Mouse (Mus musculus) left cerebral cortex, postnatal 36 days (tissue): ENCODE results near the gene Cyp11a1. TPM values are rescaled to one million over a fixed set of nuclear protein-coding genes. Genes with fewer than 3 reads are reported as not detected.

Experiments used
- DNase-seq, 2 experiments: peaks; one replicate each; pipeline ENCODE4 v3.0.0; 2021 to 2022; ENCODE audit warnings: low spot score in 2 of 2, mixed read lengths in 1 of 2
- intact Hi-C: fragments of 180-260 bp; cut with DNase I; formaldehyde crosslinking; loops from one replicate; pipeline ENCODE4 v1.15.1; 2025
- total RNA-seq, 2 experiments: library from RNA; stranded (reverse); gene quantifications; 2 replicates each; pipeline ENCODE4 v1.2.3; 2021

The Cyp11a1 gene
- total RNA-seq, 2 experiments from 2014 or later: 3.9 to 5.6 TPM

DNA sequence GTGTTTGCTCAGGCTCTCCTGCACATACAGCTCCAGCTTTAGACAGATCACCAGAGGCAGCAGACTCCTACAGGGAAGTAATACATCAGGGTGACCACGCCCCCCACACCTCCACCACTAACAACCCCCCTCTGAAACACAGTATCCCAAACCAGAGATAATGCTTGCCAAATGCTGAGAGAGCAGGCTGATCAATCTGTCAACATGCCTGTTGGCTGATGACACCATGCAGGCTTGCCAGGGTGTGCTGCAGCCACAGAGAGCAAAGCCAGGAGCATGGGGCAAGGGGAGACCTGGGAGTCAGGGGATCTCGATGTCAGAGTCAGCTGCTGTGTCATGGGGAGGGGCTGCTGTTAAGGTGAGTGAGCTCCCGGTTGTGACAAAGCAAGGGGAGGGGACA lies 57.3 kb downstream of the Cyp11a1 start, which contains the start of gene Stra6:
Stra6 (plus strand) TSS at position 258 of the 400 bp plus-strand sequence.
- DNase-seq: no peak
- intact Hi-C loops: no loop called here

DNA sequence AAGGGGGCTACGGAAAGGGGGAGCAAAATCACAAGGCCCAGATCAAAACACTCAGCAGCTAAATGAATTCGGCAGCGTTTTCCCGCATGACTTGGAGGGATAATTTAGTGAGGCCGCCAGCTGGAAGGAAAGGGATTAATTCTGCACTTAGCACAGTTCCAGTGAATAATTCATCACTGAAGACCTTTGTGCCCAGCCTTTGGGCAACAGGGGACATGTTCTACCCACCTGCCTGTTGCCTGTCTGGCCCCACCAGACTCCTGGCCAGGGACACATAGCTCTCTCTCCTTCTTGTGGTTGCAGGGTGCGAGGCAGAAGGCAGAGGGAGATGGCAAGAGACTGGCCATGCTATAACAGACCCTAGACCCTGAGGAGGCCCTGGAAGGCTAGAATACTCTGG lies 59.3 kb downstream of the Cyp11a1 start:
- intact Hi-C loops: loop anchor here (5.0 kb wide), 1 partner anchor 47 kb away; no protein-coding TSS in a partner anchor
- DNase-seq: no peak

DNA sequence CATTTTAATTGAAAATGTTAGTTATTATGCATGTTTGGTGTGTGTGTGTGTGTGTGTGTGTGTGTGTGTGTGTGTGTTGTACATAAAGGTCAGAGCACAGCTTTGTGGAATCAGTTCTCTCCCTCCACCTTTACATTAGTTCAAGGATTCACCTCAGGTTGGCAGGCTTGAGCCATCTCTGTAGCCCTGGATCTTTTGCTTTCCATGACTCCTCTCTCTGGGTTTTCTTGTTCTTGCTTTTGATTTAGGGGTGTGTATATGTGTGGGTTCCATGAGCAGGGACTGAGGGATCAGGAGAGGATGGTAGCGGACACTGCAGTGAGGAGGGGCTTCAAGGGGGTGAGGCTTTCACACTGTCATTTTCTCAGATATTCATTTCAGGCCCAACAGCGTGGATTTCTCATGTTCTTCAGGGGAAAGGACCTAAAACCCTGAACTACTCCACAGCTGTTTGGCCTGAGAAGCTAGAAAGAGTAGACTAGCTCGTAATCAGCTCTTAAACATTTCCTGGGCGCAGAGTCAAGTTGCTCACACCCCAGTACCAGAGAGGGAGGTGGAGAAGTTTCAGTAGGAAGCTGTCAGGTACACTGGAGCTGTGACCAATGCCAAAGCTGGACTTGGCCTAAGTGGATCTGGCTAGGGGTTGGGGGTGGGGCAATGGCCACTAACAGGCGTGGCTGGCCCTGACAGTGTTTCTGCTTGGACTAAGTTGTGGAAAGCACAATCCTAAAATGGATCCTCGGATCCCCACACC lies 59.9 kb downstream of the Cyp11a1 start:
- peak in 1 of 2 experiments; percentile 58 for DNase-seq
- intact Hi-C loops: loop anchor here (2.0 to 5.0 kb wide), 2 partner anchors 46 to 137 kb away; no protein-coding TSS in a partner anchor

DNA sequence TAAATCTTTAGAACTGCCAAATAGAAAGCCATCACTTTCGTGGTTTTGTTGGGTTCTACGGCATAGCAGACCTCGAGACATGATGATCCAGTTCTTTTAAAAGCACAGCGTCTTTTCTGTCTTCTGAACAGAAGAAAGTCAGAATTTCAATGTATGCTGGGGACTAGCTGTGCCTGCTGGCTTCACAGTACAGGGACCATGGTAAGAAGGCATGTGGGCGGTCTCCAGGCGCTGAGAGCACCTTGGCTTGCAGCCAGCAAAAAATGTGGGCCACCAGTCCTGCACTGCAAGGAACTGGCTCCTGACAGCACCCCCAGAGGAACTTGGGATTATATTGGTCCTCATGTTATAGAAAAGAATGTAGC lies 60.5 kb downstream of the Cyp11a1 start:
- intact Hi-C loops: loop anchor here (2.0 to 5.0 kb wide), 2 partner anchors 46 to 136 kb away; no protein-coding TSS in a partner anchor

DNA sequence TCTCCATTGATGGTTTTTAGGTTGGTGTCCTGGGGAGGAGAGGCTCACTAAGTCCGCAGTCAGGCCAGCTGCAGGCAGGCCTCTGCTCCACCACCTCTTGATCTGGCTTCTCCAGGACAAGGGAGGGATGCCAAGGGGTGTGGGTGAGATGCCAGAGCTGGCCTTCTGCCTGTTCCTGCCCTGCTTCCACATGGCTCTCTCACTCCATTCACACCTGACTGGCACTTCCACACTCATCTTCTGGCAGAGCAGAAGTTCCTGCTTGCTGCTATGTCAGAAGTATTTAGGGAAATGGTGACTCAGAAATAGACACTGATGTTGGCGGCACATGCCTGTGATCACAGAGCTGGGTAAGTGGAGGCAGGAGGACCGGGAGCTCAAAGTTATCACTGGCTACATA lies 61.3 kb downstream of the Cyp11a1 start:
- DNase-seq: peak; percentile 53 to 54
- intact Hi-C loops: loop anchor here (2.0 to 5.0 kb wide), 2 partner anchors 45 to 135 kb away; no protein-coding TSS in a partner anchor

More for the DNA sequence above, 60.5 kb downstream of the Cyp11a1 start:
- peak; percentile 85 to 86 for DNase-seq

DNA sequence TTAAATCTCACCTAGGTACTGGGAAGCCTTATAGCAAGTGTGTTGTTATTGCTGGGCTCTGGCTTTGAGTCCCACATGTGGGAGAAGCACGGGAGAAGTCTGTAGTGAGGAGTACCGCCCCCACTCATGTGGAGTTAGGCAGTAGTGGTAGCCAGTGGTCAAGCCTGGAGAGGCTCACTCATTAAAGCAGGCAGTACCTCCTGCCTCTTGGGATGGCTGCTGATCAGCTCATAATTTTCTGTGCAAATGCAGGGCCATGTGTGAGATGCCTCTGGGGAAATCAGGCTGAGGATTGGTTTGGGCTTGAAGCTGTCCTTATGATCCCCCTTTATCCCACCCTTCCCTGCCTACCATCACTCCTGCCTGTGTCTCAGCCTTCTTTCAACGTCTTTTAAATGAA lies 68.3 kb downstream of the Cyp11a1 start:
- intact Hi-C loops: no loop called here
- no peak for DNase-seq

Other genes starting within 250 kb of the Cyp11a1 start
- 10 to 100 TPM; 69.2 to 84.8 TPM for gene Clk3, start 240.6 kb upstream of the Cyp11a1 start, total RNA-seq
- gene Arid3b, start 169.6 kb upstream of the Cyp11a1 start, total RNA-seq: 10 to 100 TPM in 1 of 2 experiments, 1 to 10 TPM in 1; 6.4 to 13.5 TPM
- 100 to 1,000 TPM; 108 to 128 TPM for gene Ubl7, start 95.4 kb upstream of the Cyp11a1 start, total RNA-seq
- 100 to 1,000 TPM; 130 to 162 TPM for gene Sema7a, start 66.3 kb upstream of the Cyp11a1 start, total RNA-seq
- 1 to 10 TPM; 5.6 to 7.3 TPM for gene Stra6, start 57.4 kb downstream of the Cyp11a1 start, total RNA-seq
- gene Ccdc33, start 112.4 kb downstream of the Cyp11a1 start, total RNA-seq: 1 to 10 TPM in 1 of 2 experiments, under 1 TPM in 1; 0.49 to 1.1 TPM
- gene Islr, start 197.9 kb downstream of the Cyp11a1 start, total RNA-seq: 10 to 100 TPM; 13.8 to 16.8 TPM
- 10 to 100 TPM; 75.1 to 80.7 TPM for gene Islr2, start 197.9 kb downstream of the Cyp11a1 start, total RNA-seq
- gene Pml, start 243.4 kb downstream of the Cyp11a1 start, total RNA-seq: 10 to 100 TPM; 13.7 to 17.5 TPM
- 10 to 100 TPM; 64.6 to 72.4 TPM for gene Stoml1, start 246.8 kb downstream of the Cyp11a1 start, total RNA-seq